Mouse (Mus musculus): ENCODE data around the gene Pitpnc1.
A peak's percentile ranks its signal among the peaks of the same experiment; 100 is the strongest.
"Not testable (repeated sequence)": the region's sequence is repeated elsewhere in the genome, so short reads cannot be mapped to it uniquely, and the experiment has no call there.

Pitpnc1 gene

DNA sequence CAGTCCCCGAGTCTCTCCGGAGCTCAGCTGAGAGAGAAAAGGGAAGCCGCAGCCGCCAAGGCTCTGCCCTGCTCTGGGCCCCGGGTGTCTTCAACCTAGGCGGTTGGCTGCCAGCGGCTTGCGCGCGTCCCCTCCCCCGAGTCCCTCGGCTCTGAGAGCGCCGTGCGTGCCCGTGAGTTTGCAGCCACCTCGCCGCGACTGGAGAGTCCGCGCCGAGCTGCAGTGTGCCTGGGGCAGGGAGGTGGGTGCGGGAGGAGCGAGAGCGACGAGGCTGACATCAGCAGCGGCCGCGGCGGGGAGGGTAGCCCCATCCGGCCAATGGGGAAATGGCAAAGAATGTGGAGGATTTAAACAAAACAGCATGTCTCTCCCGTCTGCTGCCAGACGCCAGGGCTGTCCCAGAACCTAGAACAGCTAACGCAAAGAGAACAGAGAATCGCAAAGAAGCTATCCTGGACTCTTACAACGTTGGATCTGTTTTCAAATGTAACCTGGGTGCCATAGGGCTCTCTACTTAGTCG lies at the start of gene Pitpnc1:
Pitpnc1 (minus strand) TSS at position 179 of the 521 bp plus-strand sequence.
- DNase-seq = peak; percentile 86 to 87

- no peak for DNase-seq
These were observed 48.3 kb upstream of the Pitpnc1 start for GRCm38 (mm10) chr11:107518645-107519429.

- no peak for DNase-seq
These were observed 45.9 kb upstream of the Pitpnc1 start for GRCm38 (mm10) chr11:107516387-107516786.

DNA sequence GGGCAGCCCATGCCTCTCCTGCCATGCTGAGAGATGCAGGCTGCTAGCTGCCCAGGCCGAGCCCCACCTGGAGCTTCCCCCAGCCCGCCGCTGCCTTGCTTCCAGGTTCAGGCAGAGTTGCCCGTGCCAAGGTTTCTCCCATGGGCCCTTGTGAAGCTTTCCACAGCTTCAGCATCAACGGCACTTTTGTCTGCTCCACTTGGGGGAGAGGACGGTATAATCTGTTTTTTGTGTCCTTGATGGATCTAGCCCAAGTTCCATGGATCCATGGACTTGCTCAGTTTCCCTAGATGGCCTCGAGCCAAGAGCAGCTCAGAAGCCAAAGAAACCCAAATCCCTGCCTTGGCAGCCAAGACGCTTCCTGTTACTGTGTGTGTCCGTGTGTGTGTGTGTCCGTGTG lies 42.5 kb upstream of the Pitpnc1 start:
- no peak for DNase-seq

GRCm38 (mm10) chr11:107511954-107512353 lies 41.5 kb upstream of the Pitpnc1 start:
- DNase-seq = peak; percentile 28 to 39

DNA sequence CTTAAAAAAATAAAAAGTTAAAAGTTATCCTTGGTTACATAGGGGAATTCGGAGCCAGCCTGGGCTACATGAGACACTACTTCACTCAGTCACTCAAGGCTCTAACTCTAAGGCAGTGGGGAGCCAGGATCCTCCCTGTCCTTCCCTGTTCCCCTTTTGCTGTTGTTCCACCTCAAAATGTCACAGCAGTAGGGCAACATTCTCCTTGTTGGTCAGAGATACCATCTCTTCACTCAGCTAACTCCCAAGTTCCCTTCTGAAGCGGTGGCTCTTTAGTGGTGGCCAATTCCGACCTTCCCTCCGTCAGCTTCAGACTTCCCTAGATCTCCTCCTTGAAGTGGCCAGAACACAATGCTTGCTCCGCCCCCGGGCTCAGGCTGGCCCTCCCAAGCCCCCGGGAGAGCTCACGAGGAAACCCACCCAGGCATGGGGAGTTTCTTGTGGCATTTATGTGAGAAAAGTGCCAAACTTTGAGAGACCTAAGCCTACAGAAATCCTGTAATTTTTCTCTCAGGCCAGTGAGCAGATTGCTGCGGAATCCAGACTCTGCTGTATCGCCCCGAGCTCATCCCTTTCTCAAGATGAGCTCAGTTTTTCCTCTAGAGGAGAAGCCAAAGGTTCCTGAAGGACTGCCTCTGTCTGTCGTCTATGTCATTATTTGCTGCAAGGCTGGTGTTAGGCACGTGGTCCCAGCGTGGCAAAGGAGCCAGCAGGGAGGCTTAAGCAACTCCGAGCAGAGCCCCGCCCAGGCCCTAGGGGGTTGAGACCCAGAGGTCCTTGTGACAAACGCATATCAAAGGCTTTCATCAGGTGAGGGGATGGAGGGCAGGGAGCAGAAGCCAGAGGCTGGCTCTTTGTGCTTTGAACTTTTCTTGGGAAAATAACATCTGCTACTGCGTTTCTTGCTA lies 40.1 kb upstream of the Pitpnc1 start:
- peak in 1 of 2 experiments; percentile 6 for DNase-seq

GRCm38 (mm10) chr11:107509631-107510338 lies 39.3 kb upstream of the Pitpnc1 start:
- DNase-seq = no peak

- no peak for DNase-seq
These were observed 35.8 kb upstream of the Pitpnc1 start for GRCm38 (mm10) chr11:107506260-107506659.

DNA sequence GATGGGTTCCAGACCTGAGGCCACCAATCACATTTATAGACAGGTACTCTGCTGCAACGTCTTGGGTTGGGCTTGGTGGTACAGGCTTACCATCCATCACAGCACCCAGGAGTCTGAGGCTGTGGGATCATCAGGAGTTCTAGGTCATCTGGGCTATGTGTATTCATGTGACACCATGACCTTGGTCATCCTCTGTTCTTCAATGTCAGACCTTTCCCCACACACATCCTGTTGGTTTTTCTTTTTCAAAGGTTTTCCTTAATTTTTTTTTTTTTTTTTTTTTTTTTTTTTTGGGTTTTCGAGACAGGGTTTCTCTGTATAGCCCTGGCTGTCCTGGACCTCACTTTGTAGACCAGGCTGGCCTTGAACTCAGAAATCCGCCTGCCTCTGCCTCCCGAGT lies 33.9 kb upstream of the Pitpnc1 start:
- not testable (repeated sequence) for DNase-seq

DNA sequence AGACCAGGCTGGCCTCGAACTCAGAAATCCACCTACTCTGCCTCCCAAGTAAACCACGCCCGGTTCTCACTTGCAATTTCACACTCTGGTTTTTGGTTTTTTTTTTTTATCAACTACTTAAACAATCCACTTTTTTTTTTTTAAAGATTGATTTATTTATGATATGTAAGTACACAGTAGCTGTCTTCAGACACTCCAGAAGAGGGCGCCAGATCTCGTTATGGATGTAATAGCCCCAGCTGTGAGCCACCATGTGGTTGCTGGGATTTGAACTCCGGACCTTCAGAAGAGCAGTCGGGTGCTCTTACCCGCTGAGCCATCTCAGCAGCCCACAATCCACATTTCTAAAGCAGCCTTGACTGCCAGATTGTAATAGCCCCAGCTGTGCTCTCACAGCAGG lies 32.3 kb upstream of the Pitpnc1 start:
- DNase-seq = no peak

DNA sequence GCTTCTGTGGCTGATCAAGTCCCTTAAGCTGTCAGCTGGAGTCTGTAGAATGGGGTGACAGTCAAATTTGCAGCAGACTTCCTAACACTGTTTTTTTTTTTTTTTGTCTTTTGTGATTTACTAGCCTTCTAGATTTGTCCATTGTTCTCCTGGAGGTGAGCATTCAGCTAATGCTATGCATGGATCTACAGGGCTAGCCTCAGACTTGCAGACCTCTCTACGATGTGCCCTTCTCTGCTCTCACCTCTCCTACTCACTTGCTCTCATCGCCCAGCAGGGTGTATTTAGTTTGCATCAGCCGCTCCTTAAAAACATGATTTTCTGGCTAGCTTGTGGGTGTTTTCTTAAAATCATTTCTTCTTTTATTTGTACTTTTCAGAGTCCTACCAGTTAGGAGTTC lies 13.8 kb upstream of the Pitpnc1 start:
- no peak for DNase-seq

GRCm38 (mm10) chr11:107479862-107480203 lies 9.3 kb upstream of the Pitpnc1 start:
- no peak for DNase-seq

- peak; percentile 90 to 93 for DNase-seq
These were observed 8.8 kb upstream of the Pitpnc1 start, which contains the start of gene Psmd12 for GRCm38 (mm10) chr11:107479053-107479861. Gene Psmd12, plus strand, starts transcription at chr11:107479484.

DNA sequence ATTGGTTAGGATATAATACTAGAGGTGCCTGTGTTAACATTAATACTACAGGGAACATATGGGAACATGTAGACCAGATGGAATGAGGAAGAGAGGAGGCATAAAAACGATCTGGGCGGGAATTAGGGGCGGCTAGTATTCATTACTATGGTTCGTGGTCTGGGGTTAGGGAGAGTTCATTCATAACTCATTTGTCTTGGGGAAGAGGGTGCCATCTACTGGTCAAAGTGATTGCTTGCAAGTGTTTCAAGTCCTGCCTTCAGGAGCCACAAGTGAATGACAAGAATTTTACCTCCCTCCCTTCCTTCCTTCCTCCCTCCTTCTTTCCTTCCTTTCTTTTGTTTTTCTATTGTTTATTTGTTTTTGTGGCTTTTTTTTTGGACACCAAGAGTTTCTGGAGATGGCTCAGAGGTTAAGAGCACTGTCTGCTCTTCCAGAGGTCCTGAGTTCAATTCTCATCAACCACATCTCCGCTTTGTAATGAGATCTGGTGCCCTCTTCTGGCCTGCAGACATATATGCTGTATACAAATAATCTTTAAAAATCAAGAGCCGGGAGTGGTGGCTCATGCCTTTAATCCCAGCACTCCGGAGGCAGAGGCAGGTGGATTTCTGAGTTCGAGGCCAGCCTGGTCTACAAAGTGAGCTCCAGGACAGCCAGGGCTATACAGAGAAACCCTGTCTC lies 2.8 kb upstream of the Pitpnc1 start:
- peak in 1 of 2 experiments; percentile 39 for DNase-seq

GRCm38 (mm10) chr11:107472304-107472703 lies 1.8 kb upstream of the Pitpnc1 start:
- no peak for DNase-seq

DNA sequence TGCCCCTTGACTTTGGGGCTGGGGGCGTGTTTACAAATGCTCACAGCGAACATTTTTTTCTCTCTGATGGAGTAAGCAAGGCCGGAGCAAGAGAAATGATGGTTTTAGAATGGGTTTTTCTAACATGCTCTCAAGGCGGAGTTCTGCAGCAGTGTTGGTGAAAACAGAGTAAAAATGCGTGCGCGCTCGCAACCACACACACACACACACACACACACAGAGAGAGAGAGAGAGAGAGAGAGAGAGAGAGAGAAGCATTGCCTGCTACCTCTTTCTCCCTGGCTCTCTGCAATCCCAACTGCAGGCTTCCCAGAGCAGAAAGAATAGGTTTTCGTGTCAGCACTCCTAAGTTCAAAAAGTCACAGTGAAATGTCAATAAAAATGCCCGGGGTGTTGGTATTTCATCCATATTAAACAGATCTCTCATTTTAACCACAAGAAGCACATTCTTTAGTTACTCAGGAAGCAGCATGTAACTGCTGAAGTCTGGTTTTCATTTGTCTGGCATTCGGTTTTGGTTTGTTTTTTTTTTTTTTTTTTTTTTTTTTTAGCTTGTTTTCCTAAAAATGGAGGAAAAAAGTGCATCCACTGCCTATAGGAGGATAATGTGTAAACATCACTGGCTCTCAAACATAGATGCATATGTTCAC lies 697 bp upstream of the Pitpnc1 start:
- DNase-seq = peak in 1 of 2 experiments; percentile 21

GRCm38 (mm10) chr11:107469523-107470371 lies 752 bp downstream of the Pitpnc1 start:
- DNase-seq = peak; percentile 57 to 71

GRCm38 (mm10) chr11:107469031-107469522 lies 1.4 kb downstream of the Pitpnc1 start:
- DNase-seq = peak in 1 of 2 experiments; percentile 60

DNA sequence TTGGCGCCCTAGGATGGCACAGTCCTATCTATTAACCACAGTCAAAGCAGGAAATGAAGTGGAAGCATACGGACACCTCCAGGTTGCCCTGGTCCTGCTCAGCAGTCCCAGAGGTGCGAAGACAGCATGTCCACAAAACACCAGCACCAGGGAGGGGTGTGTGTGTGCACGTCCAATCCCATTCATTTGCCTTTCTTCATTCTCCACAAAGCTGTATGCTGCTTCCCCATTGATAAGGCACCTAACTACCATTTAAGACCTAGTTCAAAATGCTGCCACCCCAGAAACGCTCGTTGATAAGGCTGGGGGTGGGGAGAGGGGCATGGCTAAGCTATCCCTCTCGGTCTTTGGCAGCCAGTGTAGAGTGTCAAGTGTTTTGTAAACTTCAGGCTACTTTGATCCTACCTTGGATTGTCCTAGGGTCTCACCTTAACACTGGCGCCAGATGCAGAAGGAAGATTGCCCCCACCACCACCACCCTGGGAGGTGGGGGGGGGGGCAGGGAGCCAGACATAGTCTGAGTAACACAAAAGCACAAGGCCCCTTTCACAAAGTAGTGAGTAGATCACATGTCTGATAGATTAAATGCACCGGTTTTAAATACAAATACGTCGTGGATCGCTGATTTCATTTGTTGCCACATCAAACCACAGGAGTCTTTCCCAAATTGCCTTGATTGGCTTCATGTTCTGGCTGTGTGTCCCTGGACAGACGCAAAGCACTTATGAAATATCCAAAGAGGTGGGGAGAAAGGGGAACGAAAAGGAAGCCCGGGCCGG lies 2.1 kb downstream of the Pitpnc1 start:
- DNase-seq = no peak

All from thymus, adult 18-20 months (tissue).